Mouse (Mus musculus): Measurements from ENCODE around the gene Txndc8.

The Txndc8 gene

GRCm38 (mm10) chr4:57956029-57956960 lies 52.6 kb downstream of the Txndc8 start, which contains the start of gene Txn1:
Gene Txn1, minus strand, starts transcription at chr4:57956411.
- DNase-seq: peak; percentile 97 to 99

- DNase-seq: peak; percentile 80 to 89
Measured at GRCm38 (mm10) chr4:57955544-57955958, 53.4 kb downstream of the Txndc8 start.

DNA sequence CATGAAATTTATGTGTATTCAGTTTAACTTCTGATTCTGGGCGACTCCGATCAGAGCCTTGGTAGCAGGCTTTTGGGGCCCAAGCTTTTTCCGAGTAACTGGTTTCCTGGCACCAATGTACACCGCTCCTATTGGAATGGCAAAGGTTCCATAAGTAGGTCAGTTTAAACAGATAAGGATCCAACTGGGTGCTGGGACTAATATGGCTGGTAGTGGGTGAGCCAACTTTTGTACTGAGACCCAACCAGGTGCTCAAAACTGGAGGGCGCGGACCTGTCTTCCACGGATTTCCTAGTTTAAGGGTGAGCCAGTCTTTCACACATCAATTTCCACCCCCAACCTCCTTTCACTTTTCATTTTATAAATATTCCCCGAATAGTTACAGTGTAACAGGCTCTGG lies 53.9 kb downstream of the Txndc8 start:
- no peak for DNase-seq

DNA sequence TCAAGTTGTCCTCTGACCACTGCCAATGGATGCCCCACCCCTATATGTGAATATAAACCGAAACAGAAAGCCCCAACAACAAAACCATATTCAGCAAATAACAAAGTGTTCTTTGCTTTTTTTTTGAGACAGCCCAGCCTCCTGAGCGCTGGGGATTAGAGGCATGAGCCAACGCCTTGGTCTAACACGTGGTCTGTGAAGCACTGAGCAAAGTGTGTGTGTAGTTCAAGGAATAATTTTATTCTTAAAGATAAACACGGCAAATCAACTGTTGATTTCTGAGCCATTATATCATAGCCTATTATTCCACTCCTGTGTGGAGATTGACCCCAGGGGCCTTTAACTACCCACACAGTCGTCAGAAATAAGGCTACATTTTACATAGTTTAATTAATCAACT lies 54.3 kb downstream of the Txndc8 start:
- peak in 1 of 2 experiments; percentile 48 for DNase-seq

DNA sequence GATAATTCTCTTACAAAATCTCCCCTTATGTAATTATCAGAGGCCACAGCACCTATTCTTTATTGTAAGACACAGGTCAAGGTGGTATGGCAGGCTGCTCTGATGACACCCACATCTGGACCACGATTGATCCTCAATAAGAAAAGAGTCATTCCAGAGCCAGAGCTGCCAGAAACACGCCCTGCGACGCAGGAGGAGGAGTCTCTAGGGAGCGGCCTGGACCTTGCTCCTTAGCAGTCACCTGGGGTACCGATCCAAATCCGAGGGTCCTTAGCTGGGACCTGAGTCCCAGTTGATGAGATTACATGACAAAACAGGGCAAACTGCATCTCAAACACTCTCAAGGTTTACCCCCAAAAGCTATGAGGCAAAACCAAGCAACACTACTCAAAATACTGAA lies 55.1 kb downstream of the Txndc8 start:
- peak; percentile 54 to 70 for DNase-seq

DNA sequence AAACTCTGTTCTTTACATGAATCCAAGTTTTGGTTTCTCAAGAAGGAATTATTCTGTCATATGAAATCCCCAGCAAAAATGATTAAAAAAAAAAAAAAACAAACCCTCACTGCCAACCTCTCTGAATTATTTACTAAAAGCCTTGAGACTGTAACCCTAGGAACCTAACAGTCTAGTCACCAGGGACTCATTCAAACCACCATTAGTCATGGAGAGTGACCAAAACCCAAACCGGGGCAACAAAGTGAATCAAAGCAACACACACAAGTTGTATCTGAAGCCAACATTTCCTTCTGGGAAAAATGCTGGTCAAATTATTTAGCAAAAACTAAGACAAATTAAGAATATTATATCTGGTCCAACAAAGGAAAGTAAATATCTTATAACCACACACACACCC lies 56.0 kb downstream of the Txndc8 start:
- no peak for DNase-seq

GRCm38 (mm10) chr4:57952416-57952815 lies 56.5 kb downstream of the Txndc8 start:
- peak; percentile 56 to 69 for DNase-seq

DNA sequence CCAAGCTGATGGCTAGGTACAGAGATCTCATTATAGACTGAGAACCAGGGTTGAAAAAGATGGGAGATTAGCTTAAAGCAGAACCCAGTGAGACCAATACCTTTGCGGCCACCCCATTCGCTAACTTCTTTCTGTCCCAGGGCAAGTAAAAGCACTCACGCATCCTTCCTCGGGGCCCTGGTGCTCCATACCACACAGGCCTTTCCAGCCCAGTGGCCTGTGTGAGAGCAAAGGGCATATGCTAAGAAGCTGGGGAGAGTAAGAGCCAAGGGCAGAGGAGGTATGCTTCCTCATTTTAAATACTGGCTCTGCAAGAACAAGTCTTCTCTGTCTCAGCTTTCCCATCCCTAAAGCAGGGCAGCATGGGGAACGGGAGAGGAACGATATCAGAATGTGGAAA lies 59.1 kb downstream of the Txndc8 start:
- DNase-seq: peak; percentile 57 to 84

DNA sequence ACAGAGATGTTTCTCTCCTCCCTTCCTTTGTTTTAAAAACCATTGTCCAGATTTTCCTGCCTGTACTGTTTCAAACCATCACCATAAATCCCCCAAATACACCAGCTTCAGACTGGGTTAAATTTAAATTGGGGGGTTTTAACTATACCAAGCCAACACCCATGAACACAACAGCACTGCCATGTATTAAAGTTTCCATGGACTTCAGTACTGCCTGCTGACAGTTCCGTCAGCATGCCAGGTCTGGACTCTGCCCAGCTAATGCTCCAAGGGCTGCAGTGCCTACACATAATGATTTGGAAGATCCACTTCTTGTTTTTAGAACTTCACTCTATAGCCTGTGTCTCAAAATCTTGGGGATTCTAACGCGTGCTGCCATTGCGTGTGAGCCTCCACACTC lies 61.4 kb downstream of the Txndc8 start:
- DNase-seq: peak; percentile 39 to 63

DNA sequence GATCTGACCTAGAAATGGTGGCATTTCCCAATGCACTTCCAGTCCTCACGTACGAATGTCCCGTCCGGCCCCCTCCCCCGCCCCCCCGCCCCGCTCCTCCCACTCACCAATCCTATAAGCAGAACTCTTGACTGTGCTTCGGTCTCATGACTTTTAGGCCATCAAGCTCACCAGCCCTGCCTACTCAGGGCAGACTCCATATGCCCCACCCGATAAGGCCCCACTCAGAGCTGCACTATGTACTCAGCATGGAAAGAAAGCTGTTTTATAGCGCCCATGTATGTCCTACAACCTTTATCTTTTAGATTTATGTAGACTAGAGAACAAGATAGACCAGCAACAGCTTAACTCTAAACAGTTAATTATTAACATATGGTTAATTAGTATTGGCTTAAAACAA lies 61.9 kb downstream of the Txndc8 start:
- DNase-seq: no peak

DNA sequence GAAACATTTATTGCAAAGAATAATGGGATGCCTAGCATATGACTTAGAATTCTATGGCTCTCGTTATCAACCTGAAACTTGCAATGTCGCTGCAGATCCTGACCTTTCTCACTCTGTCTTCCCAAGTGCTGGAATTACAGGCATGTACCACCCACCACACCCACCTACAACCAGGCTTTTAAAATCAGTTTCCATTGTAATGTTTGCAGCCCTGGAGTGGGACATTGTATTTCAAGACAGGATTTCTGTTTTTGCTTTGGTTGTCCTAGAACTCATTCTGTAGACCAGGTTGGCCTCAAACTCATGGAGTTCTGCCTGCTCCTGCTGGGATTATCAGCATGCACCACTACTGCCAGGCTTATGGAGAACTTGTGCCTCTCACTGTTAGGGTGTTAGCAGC lies 66.0 kb downstream of the Txndc8 start:
- no peak for DNase-seq

- no peak for DNase-seq
Measured at GRCm38 (mm10) chr4:57940631-57941030, 68.3 kb downstream of the Txndc8 start.

DNA sequence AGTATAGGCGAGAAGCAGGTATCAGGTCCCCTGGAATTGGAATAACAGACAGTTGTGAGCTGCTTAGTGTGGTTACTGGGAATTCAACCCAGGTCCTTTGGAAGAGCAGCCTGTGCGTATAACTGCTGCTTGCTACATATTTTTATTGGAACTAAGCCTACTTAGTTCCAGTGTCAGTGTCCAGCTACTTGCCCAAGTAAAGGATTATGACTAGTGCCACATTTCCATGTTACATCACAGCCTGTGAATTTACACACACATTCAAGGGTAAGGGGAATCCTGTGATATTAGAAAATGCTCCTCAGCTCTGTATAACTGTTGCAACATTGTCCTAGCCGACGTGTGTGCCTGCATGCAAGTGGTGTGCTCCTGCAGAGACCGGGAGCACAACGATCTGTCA lies 71.6 kb downstream of the Txndc8 start:
- DNase-seq: no peak

DNA sequence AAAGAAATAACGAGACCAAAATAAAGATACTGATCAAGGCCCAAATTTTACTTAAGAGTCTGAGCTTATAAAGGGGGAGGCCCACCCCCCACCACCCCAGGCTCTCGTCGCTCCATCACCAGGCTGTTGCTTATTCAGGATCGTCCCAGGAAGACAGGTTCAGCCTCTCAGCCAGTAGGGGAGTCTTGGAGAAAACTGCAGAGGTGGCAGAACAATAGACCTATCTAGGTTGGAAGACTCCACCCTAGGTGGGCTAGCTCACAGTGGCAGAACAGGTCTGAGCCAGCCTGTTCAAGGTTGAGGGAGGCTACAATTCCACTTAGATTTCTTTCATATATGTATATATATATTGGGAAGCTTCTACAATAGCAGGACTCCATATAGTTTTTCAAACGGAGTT lies 74.7 kb downstream of the Txndc8 start:
- no peak for DNase-seq
